Mouse (Mus musculus): ENCODE results near the gene Bmf.
A peak's percentile ranks its signal among the peaks of the same experiment; 100 is the strongest.

The Bmf gene

DNA sequence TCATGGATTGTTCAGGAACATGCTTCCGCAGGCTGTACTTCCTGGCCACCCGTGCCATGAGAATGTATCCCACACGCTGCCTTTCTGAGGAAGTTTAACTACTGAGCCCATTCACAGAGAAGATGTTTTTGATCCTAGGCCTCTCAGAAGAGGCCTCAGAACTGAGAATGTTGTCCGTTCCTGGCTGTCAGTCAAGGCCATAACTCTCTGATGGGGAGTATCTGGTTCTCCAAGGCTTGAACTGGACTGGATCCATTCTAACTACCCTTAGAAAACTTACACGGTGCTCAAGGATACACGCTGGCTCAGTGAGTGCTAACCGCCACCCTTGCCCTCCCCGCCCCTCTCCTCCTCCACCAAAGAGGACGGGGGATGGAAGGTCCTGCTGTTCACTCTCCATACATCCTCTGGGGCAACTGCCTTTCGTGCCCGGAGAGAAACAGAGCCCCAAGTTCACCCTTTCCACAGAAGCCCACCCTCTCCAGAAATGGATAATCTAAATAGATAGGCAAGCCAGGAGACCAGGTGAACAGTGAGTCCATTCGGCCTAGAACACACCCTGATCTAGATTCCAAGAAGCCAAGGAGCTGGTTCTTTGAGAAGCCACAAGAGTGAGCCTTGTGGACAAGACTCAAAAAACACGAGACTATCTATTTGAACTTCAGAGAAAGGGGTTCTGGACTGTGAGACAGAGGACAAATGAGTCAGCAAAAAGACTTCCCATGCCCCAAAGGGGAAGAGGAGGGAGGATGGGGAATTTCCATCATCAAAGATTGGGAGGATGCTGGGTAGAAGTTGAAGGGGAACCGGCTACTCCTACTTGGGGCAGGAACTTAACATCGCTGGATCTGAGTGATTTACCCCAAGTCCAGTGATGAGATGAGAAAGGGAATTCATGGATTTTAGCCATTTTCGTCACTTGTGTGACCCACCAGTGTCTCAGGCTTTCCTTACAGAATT lies 36.8 kb downstream of the Bmf start:
- no peak for DNase-seq (ENCODE audit: low spot score in 2 of 2)

DNA sequence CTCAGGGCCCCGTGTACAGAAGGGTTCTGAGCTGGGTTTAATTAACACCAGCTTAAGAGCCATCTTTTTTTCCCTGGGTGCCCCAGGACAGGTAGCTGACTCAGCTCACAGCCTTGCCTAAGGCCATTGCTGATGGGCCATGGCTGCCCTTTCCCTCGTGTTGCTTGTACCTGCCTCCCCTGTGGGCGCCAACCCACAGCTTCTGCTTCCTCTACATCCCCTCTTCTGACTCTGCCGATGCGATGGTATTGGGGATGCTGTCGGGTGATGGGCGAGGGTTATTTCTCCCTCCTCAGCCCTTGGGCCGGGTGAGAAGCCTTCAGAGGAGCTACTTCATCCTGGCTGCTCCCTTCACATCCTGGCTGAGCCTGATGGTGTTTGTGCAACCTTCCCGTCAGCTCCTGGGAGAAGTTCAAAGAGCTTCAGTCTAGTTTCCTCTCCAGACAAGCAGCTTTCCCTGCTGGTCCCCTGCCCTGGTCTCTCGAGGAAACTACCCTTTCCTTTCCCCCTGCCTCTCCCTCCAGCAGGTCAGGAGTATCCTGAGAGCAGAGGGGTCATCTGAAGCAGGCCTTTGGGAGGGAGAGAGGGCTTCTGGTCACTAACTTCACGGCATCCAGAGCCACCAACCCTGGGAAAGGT lies 37.6 kb downstream of the Bmf start:
- no peak for DNase-seq (ENCODE audit: low spot score in 2 of 2)

DNA sequence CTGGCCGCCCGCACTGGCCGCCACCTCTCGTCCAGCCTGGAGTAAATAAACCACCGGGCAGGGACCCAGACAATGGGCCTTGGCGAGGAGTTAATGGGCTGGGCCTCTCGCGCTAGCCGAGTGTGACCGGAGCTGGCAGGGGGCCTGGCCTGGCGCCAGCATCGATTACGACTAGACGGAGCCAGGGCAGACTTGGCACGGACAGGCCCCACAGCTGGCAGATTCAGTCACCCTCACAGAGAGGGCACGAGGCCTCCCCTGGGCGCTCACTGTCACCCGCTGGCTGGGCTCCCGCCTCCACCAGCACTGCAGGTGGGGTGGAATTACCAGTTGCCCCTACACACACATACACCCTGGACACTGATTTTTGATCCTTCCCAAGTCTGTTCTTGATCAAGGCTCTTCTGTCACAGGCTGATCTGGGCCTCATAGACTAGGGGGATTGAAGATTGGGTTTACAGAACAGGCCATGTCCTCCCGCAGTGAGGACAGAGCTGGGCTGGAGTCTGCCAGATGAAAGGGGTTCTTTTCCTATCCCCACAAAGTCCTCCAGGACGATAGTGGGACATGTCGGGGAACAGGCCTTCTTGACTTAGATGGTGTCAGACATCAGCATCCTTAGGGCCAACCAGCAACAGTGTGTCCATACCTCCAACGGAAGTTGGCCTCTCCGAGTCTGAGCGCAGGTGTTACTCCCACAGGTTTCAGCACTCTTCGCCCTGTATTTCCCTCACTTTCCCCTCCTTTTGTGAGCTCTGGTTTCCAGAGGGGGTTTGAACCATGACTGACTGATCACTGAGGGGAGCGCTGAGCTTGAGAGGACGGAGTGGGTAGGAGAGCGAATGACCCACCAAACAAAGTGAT lies 38.8 kb downstream of the Bmf start:
- DNase-seq (ENCODE audit: low spot score in 2 of 2) = peak; percentile 57 to 78

DNA sequence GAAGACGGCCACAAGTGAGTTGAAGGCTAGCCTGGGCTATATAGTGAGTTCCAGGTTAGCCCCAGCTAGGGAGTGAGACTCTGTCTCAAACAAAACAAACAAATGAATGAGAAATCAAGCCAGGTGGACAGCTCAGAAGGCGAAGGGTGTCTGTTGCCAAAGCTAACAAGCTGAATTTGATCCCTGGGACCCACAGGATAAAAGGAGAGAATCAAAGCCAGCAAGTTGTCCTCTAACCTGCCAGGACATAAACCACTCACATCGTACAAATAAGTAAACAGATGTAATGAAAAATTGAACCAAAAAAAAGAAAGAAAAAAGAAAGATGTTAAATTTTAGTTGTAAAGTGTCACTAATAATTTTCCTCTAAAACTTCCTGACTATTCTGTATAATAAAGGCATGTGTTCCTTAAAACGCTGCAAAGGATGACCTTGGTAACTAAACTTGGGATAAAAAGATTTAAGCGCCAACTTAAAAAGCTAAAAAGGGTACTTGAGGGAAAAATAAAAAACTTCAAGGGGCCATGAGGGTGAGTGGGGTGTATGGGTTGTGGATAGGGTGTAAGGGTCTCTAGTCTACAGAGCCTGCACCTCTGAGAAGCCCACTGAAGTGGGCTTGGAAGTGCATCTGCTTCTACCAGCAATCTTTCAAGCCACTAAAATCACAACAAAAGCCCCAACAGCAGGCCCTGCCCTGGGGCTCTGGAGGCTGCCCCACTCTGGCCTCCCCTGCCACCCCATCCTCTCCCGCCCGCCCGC lies 39.6 kb downstream of the Bmf start:
- no peak for DNase-seq (ENCODE audit: low spot score in 2 of 2)

DNA sequence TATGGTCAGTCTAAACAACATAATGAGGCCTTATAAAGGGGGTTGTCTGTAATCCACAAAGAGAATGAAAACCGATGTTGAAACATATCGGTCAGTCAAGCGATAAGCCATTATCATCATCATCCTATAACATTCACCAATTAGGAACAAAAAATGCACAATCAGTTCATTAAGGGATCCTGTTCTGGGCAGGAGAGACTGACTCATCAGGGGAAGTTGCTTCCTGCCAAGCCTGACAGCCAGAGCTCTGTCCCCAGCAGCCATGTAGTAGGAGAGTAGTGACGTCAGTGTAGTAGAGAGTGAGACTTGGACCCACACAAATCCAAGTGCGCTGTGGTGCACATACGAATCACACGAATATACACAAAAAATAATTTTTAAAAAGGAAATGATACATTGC lies 42.4 kb downstream of the Bmf start:
- no peak for DNase-seq (ENCODE audit: low spot score in 2 of 2)

DNA sequence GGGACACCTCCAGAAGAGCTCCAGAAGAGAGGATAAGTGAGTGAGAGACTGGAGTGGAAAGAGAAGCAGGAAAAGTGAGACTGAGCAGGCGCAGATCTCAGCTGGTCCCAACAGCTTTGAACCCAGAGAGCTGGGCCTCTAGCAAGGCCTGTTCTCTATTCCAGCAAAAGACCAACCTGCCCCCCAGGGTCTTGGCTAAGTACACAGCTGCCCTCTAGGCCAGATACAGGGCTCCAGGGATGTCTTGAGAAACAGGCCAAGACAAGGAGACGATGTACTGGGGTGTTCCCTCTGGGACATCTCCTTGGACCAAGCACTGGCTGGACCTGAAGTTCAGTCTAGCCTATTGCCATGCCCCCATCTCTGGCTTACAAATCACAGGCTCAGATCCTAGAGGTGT lies 49.3 kb downstream of the Bmf start:
- DNase-seq (ENCODE audit: low spot score in 2 of 2) = no peak

DNA sequence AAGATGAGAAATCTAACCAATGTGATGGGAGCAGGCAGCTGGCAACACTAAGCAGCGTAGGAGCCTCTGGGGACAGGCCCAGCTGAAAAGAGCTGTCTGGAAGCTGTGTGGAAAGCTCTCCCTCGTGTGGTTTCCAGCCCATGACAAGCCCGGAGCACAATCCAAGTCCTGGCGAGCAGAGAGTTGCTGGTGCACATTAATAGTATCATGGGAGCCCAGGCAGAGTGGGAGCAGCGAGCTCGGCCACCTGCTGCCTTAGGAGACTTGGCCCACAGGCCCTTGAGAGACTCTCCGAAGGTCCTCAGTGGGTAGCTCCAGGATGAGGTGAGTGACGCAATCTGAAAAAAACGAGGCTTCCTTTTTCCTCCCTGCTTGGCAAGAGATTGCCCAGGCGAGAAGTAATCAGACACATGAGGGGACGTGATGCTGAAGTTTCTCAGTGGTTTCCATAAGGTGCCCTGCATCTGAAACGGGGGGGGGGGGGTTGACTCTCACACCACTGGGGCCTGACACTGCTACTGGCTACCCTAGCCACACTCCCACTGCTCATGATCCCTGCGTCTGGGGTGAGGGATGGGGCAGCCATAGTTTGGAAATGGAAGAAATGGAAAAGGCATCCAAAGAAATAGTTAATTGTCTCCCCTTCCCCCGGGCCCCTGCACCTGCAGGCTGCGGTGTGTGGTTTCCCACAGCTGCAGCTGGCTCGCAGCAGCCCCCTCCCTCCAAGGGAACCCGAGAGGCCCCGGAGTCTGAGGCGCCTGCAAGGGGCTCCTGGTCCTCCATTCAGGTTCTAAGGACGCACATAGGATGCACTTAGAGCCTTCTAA lies 50.1 kb downstream of the Bmf start:
- no peak for DNase-seq (ENCODE audit: low spot score in 2 of 2)

DNA sequence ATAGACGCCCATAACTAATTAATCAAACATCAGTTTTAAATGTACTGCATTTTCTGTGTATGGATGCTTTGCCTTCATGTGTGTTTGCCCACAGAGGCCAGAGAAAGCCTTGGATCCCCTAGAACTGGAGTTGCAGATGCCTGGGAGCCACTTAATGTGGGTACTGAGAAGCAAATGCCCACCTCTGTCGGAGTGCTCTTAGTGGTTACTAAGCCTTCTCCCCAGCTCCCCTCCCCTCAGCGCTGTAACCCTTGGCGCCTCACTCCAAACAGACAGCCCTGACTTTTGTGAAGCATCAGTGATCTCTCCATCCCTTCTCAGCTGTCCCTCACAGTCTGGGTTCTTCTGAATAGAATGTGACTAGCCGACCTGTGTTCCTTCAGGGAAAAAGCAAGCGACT lies 51.0 kb downstream of the Bmf start:
- no peak for DNase-seq (ENCODE audit: low spot score in 2 of 2)

DNA sequence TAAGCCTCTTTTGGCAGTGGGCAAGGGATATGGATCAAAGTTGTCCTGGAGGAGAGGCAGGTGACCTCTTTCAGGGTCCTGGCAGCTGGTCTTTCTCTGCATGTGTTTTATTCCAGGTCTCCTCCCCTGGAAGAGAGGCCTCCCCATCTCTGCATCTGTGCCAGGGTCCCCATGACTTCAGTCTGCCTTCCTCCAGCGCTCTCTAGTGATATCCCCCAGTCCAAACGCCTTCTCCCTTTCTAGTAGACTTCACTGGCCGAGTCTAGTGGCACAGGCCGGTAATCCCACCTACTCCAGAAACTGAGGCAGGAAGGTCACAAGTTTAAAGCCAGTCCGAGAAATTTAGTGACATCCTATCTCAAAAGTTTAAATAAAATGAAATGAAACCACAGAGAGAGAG lies 51.6 kb downstream of the Bmf start:
- no peak for DNase-seq (ENCODE audit: low spot score in 2 of 2)

DNA sequence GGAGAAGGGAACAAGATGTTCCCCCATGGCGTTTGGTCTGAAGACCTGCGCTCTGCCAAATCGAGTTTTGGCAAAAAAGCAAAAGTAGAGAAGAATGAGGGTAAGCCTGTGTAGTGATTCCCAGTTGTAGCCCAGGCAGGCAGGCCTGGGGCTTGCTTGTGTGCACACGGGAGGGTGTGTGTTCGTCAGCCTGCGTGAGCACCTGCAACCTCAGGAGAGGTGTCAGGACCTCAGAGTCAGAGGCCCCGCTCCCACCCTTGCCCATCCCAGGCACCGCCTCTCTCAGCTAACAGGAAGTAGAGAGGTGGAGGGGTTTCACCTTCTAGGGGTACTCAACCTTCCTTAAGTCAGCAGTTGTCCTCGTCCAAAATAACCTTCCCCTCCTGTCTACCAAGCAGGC lies 54.5 kb downstream of the Bmf start:
- DNase-seq (ENCODE audit: low spot score in 2 of 2) = no peak

DNA sequence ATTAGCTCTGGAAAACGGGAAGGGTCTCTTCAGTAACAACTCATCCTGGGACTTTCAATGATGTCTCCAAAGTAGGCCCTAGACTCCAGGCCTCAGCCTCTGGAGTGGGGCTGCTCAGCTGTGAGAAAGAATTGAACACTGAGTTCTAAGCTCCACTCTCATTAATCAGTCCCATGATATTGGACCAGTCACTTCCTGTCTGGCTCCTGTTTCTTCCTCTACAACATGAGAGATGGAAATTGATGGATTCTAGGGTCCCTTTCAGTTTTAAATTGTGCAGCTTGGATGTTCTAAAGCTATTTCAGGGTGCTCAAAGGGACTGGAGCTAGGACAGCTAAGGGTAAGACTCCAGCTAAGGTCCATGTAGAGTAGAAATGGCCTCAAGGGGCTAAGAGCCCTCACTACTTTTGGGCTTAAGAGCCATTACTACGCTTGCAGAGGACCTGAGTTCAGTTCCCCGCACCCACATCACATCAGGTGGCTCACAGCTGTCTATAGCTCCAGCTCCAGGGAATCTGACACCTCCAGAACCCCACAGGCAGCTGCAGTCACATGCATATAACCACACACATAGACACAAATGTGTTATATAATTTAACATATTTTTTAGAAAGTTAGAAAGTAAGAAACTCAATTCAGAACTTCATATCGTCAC lies 57.6 kb downstream of the Bmf start:
- no peak for DNase-seq (ENCODE audit: low spot score in 2 of 2)

DNA sequence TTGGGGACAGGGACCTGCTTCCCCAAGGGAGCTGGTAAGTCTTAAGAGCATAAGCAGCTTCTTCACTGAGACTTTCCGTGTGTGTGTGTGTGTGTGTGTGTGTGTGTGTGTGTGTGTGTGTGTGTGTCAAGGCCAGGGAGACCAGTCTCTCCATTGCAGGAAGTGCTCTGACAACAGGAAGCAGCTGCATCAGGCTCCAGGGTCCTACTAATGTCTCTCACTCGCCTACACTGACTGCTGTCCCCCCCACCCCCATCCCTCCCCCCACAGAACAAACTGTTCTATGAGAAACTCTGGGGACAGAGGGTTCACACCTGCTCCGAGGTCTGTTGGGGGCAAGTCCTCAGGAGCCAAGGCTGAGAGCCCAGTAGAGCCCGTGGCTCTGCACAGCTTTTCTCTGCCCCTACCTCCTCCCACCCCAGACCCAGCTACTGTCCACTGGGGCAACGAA lies 58.2 kb downstream of the Bmf start:
- DNase-seq (ENCODE audit: low spot score in 2 of 2) = no peak

DNA sequence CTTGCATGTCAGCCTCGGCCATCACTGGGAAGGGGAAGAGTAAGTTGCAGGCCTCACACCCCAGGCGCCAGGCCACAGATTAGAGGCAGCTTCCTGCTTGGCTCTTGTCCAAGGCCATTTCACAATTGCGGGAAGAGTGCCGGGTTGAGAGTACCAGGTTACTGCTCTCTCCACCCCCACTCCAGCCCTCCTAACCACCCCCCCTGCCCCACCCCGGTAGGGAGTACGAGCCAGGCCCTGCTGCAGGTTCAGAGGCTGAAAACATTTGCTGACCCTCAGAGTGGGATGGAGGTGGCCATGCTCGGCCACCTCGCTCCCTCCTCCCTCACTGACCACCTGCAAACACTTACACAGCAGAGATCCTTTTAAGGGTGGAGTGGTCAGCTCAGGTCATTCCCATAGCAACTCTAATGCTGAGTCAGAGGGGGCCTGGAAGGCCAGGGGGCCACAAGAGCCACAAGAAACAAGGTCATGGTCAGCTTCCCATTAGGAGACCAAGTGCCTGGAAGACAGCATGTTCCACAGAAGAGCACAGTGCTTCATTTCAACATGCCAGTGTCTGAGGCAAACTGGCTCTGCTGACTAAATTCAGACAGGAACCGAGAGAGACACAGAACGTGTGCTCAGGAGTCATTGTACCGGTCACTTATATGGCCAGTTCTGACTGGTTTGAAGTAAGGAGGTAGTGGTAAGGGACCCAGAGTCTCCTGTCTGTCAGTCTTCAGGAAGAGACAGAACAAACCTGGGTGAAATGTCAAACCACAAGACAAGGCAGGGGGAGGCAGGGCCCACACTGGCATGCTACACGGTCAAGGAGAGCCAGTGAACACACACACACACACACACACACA lies 59.0 kb downstream of the Bmf start:
- no peak for DNase-seq (ENCODE audit: low spot score in 2 of 2)

DNA sequence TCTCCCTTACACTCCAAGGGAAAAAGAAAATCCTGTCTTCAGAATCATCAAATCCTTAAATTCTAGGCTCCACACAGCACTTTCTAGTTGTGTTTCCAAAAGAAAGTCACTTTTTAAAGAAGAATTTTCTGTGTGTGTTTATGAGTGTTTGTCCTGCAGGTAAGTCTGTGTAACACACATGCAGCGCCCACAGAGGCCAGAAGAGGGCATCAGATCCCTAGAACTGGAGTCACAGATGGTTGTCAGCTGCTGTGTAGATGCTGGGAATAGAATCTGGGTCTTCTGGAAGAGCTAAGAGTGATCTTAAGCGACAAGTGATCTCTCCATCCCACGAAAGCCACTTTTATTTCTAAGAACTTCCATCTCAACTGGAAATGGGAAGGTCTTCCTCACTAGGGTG lies 61.7 kb downstream of the Bmf start:
- DNase-seq (ENCODE audit: low spot score in 2 of 2) = no peak

DNA sequence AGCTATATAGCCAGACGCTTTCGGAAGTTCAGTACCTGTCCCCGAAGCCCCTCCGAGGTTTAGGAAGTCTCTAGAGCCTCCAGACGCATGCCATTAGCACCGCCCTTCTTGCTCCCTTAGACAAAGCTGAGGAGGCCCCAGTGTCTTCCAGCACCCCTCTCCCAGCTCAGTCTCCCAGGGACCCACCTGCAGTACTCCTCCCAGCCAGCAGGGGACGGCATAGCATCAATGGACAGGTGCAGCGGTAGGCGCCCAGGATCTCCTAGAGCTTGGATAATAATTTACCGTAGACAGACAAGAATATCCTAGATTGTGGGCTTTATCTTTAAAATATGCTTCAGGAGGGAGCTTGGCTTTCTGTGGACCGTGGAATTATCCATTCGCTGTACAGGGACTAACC lies 62.6 kb downstream of the Bmf start:
- peak; percentile 64 to 66 for DNase-seq (ENCODE audit: low spot score in 2 of 2)

DNA sequence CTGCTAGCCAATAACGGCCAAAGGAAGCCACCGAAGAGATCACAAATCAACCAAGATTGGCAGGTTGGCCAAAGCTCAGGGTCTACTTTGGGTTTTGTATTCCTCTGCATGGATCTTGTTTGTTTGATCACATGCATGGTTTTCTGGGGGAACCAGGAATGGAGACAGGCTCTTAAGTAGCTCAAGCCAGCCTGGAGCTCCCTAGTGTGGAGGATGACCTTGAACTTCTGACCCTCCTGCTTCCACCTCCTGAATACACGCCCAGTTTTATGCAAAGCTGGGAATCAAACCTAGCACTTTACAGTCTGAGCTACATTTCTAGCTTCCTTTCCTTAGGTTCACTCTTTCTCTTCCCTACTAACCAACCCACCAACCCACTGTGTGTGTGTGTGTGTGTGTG lies 64.1 kb downstream of the Bmf start:
- DNase-seq (ENCODE audit: low spot score in 2 of 2) = no peak

DNA sequence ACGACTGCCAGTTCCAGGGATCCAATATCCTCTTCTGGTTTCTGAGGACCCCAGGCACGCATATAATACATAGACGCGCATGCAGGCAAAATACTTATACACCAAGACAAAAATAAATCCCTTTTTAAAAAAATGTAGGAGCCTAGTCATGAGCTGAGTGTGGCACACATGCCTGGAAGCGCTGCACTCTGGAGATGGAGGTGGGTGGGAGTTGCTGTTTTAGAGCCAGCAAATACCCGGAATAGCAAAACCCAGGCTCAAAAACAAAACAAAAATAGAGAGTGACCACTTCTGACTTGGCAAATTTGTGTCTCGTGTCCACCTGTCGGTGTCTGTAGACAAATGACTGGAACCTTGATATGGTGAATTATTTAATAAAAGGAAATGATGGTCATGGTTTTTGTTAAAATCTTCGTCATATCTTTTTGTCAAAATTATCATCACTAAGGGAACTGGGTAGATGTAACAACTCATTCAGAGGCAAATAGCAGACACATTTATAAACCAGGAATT lies 65.0 kb downstream of the Bmf start:
- no peak for DNase-seq (ENCODE audit: low spot score in 2 of 2)

DNA sequence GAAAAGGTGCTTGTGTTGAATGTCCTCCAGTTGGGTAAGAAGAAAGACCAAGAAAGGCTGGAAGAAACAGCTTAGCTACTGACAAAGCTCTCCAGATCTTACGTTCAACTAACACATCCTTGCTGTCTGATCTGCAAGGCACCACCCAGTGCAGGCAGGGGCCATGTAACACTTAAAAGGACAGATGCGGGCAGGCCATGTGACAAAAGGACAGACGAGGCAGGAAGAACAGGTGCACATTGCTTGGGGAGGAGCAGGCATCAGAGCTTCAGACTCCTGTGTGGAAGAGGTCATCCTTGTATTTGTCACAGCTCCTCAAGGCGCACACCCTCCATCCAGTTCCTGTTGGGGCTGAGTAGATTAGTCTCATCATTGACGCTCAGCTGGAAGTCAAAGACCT lies 66.5 kb downstream of the Bmf start:
- no peak for DNase-seq (ENCODE audit: low spot score in 2 of 2)

DNA sequence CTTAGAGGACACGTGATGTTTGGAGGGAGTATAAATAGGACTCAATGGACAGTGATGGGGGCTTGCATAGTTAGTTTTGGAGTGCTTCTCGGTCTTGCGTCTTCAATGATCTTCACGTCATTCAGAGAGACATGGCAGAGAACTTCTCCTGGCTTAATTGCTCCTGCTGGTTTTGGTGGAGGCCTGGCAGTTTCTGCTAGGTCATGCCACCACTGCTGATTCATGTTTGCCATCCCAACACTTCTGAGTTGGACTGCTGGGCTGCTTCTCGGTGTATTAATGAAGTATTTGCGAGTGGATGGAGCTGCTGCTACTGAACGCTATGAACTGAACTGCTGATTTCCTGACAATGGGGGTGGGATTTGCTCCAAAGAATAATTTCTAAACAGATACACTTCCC lies 68.6 kb downstream of the Bmf start:
- DNase-seq (ENCODE audit: low spot score in 2 of 2) = no peak

Data from frontal cortex, postnatal 25 days (tissue).